Comparison of ENCODE assay signal across 24 mouse cellular contexts in genomic region chr11:70674501-70674900, GRCm38 (mm10). TPM values are rescaled to one million over a fixed set of nuclear protein-coding genes. Genes with fewer than 3 reads are reported as not detected.
DNase-seq lines count a peak whose midpoint lies in the region; ATAC-seq and TF ChIP-seq lines count a peak whose summit lies in the region.
"Had no signal": no experiment of that assay in that cellular context is flagged by ENCODE, and none has a peak within 500 bp of the region (broad histone marks: within the 10 kb centered on the region; RNA-seq: fewer than 3 reads in every experiment).

No protein-coding gene starts in this region.

- no peak overlapping the region for H3K27ac ChIP-seq in gastrocnemius, adult 2 months
- H3K27ac ChIP-seq in midbrain, embryonic 11.5 days (ENCODE audit: low read depth, low read length), result no peak overlapping the region
- no peak overlapping the region for H3K27ac ChIP-seq in midbrain, embryonic 16.5 days (ENCODE audit: low read length)
- H3K27ac ChIP-seq: forebrain, embryonic 12.5 days; heart, adult 2 months; heart, embryonic 15.5 days; hindbrain, postnatal 0 days; midbrain, embryonic 12.5 days had no signal

- H3K9me3 ChIP-seq in midbrain, embryonic 11.5 days (ENCODE audit: control insufficient read depth, low read length), result no peaks in the 10 kb centered on the region
- H3K9me3 ChIP-seq in midbrain, embryonic 16.5 days (replicated peaks; ENCODE audit: control insufficient read depth, low read length, poor library complexity, severe bottlenecking), result no peaks in the 10 kb centered on the region
- H3K9me3 ChIP-seq: forebrain, embryonic 12.5 days; G1E; heart, embryonic 15.5 days; midbrain, embryonic 12.5 days had no signal

- no peak overlapping the region for H3K4me2 ChIP-seq in midbrain, embryonic 11.5 days
- no peak overlapping the region for H3K4me2 ChIP-seq in midbrain, embryonic 16.5 days (ENCODE audit: low read length)
- H3K4me2 ChIP-seq: forebrain, embryonic 12.5 days; heart, embryonic 15.5 days; liver, embryonic 11.5 days; midbrain, embryonic 12.5 days had no signal

- 0 out of 2 replicates have a peak, but pooled peaks cover 3% of the 10 kb centered on the region for H3K36me3 ChIP-seq in midbrain, embryonic 11.5 days (ENCODE audit: control insufficient read depth, insufficient read depth, low read length)
- H3K36me3 ChIP-seq in midbrain, embryonic 16.5 days (ENCODE audit: control insufficient read depth, insufficient read depth, low read length), result peaks cover 13% of the 10 kb centered on the region

- no peak for ATAC-seq in midbrain, embryonic 11.5 days (ENCODE audit: low FRiP score)
- ATAC-seq in midbrain, embryonic 16.5 days, result no peak
- peak; percentile 36 to 43; a peak in 3 of 4 replicates for ATAC-seq in hematopoietic stem cell, adult 5-6 weeks (replicated peaks in 1 of 2; ENCODE audit: insufficient read depth in 1 of 2, low FRiP score in 2 of 2, low TSS enrichment in 1 of 2, low read depth in 1 of 2, poor library complexity in 2 of 2, severe bottlenecking in 2 of 2)
- ATAC-seq: hindbrain, postnatal 0 days; liver, postnatal 0 days; lung, postnatal 0 days; Patski had no signal

- no peak overlapping the region for H3K9ac ChIP-seq in midbrain, embryonic 11.5 days (ENCODE audit: low read length)
- no peak overlapping the region for H3K9ac ChIP-seq in midbrain, embryonic 16.5 days (ENCODE audit: low read depth, low read length)
- H3K9ac ChIP-seq: forebrain, embryonic 12.5 days; heart, embryonic 15.5 days; liver, postnatal 0 days; midbrain, embryonic 12.5 days had no signal

- no peak for TF ChIP-seq CTCF in gastrocnemius, adult 2 months (IDR thresholded peaks at IDR 0.05)

- peaks cover 12% of the 10 kb centered on the region for H3K4me1 ChIP-seq in midbrain, embryonic 11.5 days (ENCODE audit: control insufficient read depth, insufficient read depth, low read length)
- peaks cover 12% of the 10 kb centered on the region for H3K4me1 ChIP-seq in midbrain, embryonic 16.5 days (ENCODE audit: control insufficient read depth, insufficient read depth, low read length)

- no peak overlapping the region for H3K4me3 ChIP-seq in gastrocnemius, adult 2 months
- H3K4me3 ChIP-seq in midbrain, embryonic 11.5 days (ENCODE audit: low read depth, low read length), result no peak overlapping the region
- no peak overlapping the region for H3K4me3 ChIP-seq in midbrain, embryonic 16.5 days (ENCODE audit: low read depth, low read length)
- H3K4me3 ChIP-seq: forebrain, embryonic 12.5 days; heart, adult 2 months; heart, embryonic 15.5 days; midbrain, embryonic 12.5 days had no signal

- no peaks in the 10 kb centered on the region for H3K27me3 ChIP-seq in midbrain, embryonic 11.5 days (ENCODE audit: control insufficient read depth, insufficient read depth, low read length)
- H3K27me3 ChIP-seq in midbrain, embryonic 16.5 days (ENCODE audit: control insufficient read depth, insufficient read depth, low read depth, low read length), result no peaks in the 10 kb centered on the region
- H3K27me3 ChIP-seq: forebrain, embryonic 12.5 days; heart, embryonic 15.5 days; midbrain, embryonic 12.5 days; Patski had no signal

- intact Hi-C loops in gastrocnemius, adult 2 months (cut with DNase I), result no loop called here

- WGBS in midbrain, embryonic 11.5 days, result 62% methylated on average over 11 of the region's 11 CpGs
- 68% methylated on average over 11 of the region's 11 CpGs for WGBS in midbrain, embryonic 16.5 days

- DNase-seq in gastrocnemius, adult 2 months, result peak; percentile 25
- DNase-seq in gastrocnemius, adult 8-10 months (ENCODE audit: low spot score in 2 of 2), result no peak
- peak; percentile 82 for DNase-seq in midbrain, embryonic 11.5 days (ENCODE audit: low spot score, missing footprints)
- DNase-seq in kidney, adult 8-10 months, result no peak
- DNase-seq in gastrocnemius, postnatal 4 days (ENCODE audit: low spot score in 2 of 2), result no peak
- DNase-seq: adrenal gland, postnatal 10 days; cerebellum, adult 8-10 months; gastrocnemius, postnatal 10 days; heart, adult 2 months; heart, postnatal 4 days; kidney, adult 11 months; liver, postnatal 0 days; right cerebral cortex, postnatal 14 days had no signal

RNA-seq across cellular contexts. Expression of gene Spag7, which starts 5.3 kb away (rescaled TPM):
- 10 to 100 TPM; 86.3 to 86.4 TPM for total RNA-seq in gastrocnemius, adult 2 months (2021)
- total RNA-seq in gastrocnemius, adult 8-10 months (2022), result 10 to 100 TPM; 77.0 to 99.5 (median 81.7) TPM
- 138 and 139 TPM in 2 replicates for polyA plus RNA-seq in midbrain, embryonic 11.5 days (2014; fragmentation: Nextera tagmentation; extraction: Ambion mirVana)
- 151 and 157 TPM in 2 replicates for polyA plus RNA-seq in midbrain, embryonic 16.5 days (2015; fragmentation: Nextera tagmentation; extraction: Ambion mirVana)
- total RNA-seq in hematopoietic stem cell, adult 5-6 weeks (2017), result 41.1 and 114 TPM in 2 replicates
- 100 to 1,000 TPM; 119 to 129 TPM for total RNA-seq in gastrocnemius, postnatal 4 days (2021)

RNA-seq across cellular contexts. Expression of gene Camta2, which starts 13.4 kb away (rescaled TPM):
- total RNA-seq in gastrocnemius, adult 2 months (2021), result 10 to 100 TPM; 39.6 to 44.9 TPM
- total RNA-seq in gastrocnemius, adult 8-10 months (2022), result 10 to 100 TPM; 35.2 to 43.1 (median 39.3) TPM
- 6.6 and 6.7 TPM in 2 replicates for polyA plus RNA-seq in midbrain, embryonic 11.5 days (2014; fragmentation: Nextera tagmentation; extraction: Ambion mirVana)
- polyA plus RNA-seq in midbrain, embryonic 16.5 days (2015; fragmentation: Nextera tagmentation; extraction: Ambion mirVana), result 22.1 and 22.4 TPM in 2 replicates
- total RNA-seq in hematopoietic stem cell, adult 5-6 weeks (2017), result 3.6 and 4.9 TPM in 2 replicates
- 10 to 100 TPM; 18.1 to 20.3 TPM for total RNA-seq in gastrocnemius, postnatal 4 days (2021)

RNA-seq across cellular contexts. Expression of gene Eno3, which starts 17.5 kb away (rescaled TPM):
- 1,000 to 10,000 TPM; 7,153 to 7,488 TPM for total RNA-seq in gastrocnemius, adult 2 months (2021)
- 1,000 to 10,000 TPM; 7,027 to 9,270 (median 7,380) TPM for total RNA-seq in gastrocnemius, adult 8-10 months (2022)
- 13.8 and 14.3 TPM in 2 replicates for polyA plus RNA-seq in midbrain, embryonic 11.5 days (2014; fragmentation: Nextera tagmentation; extraction: Ambion mirVana)
- 6.0 and 8.1 TPM in 2 replicates for polyA plus RNA-seq in midbrain, embryonic 16.5 days (2015; fragmentation: Nextera tagmentation; extraction: Ambion mirVana)
- 8.4 and 10.6 TPM in 2 replicates for total RNA-seq in hematopoietic stem cell, adult 5-6 weeks (2017)
- 1,000 to 10,000 TPM; 4,042 to 4,361 TPM for total RNA-seq in gastrocnemius, postnatal 4 days (2021)

RNA-seq across cellular contexts. Expression of gene Pfn1, which starts 20.1 kb away (rescaled TPM):
- 100 to 1,000 TPM; 252 to 257 TPM for total RNA-seq in gastrocnemius, adult 2 months (2021)
- total RNA-seq in gastrocnemius, adult 8-10 months (2022), result 100 to 1,000 TPM; 218 to 265 (median 251) TPM
- polyA plus RNA-seq in midbrain, embryonic 11.5 days (2014; fragmentation: Nextera tagmentation; extraction: Ambion mirVana), result 1,303 and 1,326 TPM in 2 replicates
- 617 and 632 TPM in 2 replicates for polyA plus RNA-seq in midbrain, embryonic 16.5 days (2015; fragmentation: Nextera tagmentation; extraction: Ambion mirVana)
- 348 and 461 TPM in 2 replicates for total RNA-seq in hematopoietic stem cell, adult 5-6 weeks (2017)
- 100 to 1,000 TPM; 620 to 621 TPM for total RNA-seq in gastrocnemius, postnatal 4 days (2021)

RNA-seq across cellular contexts. Expression of gene Inca1, which starts 25.5 kb away (rescaled TPM):
- 1 to 10 TPM; 3.8 to 5.7 TPM for total RNA-seq in gastrocnemius, adult 2 months (2021)
- 1 to 10 TPM; 4.1 to 5.6 (median 4.3) TPM for total RNA-seq in gastrocnemius, adult 8-10 months (2022)
- polyA plus RNA-seq in midbrain, embryonic 11.5 days (2014; fragmentation: Nextera tagmentation; extraction: Ambion mirVana), result 1.3 TPM in 2 replicates
- polyA plus RNA-seq in midbrain, embryonic 16.5 days (2015; fragmentation: Nextera tagmentation; extraction: Ambion mirVana), result 1.2 and 1.5 TPM in 2 replicates
- 0.25 TPM in 1 of 2 replicates, not detected in the other for total RNA-seq in hematopoietic stem cell, adult 5-6 weeks (2017)
- total RNA-seq in gastrocnemius, postnatal 4 days (2021), result 1 to 10 TPM; 2.0 to 3.0 TPM
- total RNA-seq: monocyte, adult 5-6 weeks had no signal

Comparison
In these comparisons a context has a peak if more than half of its experiments do, and no peak if none do; other contexts are left out.
1. DNase-seq: peak in gastrocnemius, adult 2 months (single experiment) and midbrain, embryonic 11.5 days (single experiment); none in gastrocnemius, adult 8-10 months (0 of 2), kidney, adult 8-10 months (0 of 2) and gastrocnemius, postnatal 4 days (0 of 2).
2. ATAC-seq: peak in hematopoietic stem cell, adult 5-6 weeks (2 of 2); none in midbrain, embryonic 11.5 days (single experiment) and midbrain, embryonic 16.5 days (single experiment).
3. RNA of gene Eno3, which starts 17.5 kb away (total RNA-seq): 7,027 to 9,270 TPM in gastrocnemius, adult 8-10 months, 7,153 to 7,488 TPM in gastrocnemius, adult 2 months and 4,042 to 4,361 TPM in gastrocnemius, postnatal 4 days; 8.4 to 10.6 TPM in hematopoietic stem cell, adult 5-6 weeks; every median in the first group is over 100 times any median in the second.